Mouse (Mus musculus) induced T-regulatory cell, adult 2 months (primary cell): ENCODE results near the gene Slc39a1.
A peak's percentile ranks its signal among the peaks of the same experiment; 100 is the strongest.

Source experiments
- DNase-seq: peaks from one replicate; pipeline ENCODE4 v3.0.0-alpha.2; 2012; ENCODE audit warnings: low read depth

Slc39a1 gene

GRCm38 (mm10) chr3:90247960-90248745, at the start of gene Slc39a1:
TSS of gene Slc39a1 (plus strand) at chr3:90248172.
- peak; percentile 96 for DNase-seq

GRCm38 (mm10) chr3:90202884-90203283, 45.1 kb upstream of the Slc39a1 start:
- no peak for DNase-seq

GRCm38 (mm10) chr3:90203619-90204018, 44.4 kb upstream of the Slc39a1 start:
- no peak for DNase-seq

GRCm38 (mm10) chr3:90204582-90204981, 43.4 kb upstream of the Slc39a1 start:
- DNase-seq: no peak

GRCm38 (mm10) chr3:90208662-90209061, 39.3 kb upstream of the Slc39a1 start:
- DNase-seq: no peak

- no peak for DNase-seq
Observed at GRCm38 (mm10) chr3:90209908-90210566, 37.9 kb upstream of the Slc39a1 start.

- peak; percentile 53 for DNase-seq
Observed at GRCm38 (mm10) chr3:90211475-90212398, 36.2 kb upstream of the Slc39a1 start.

GRCm38 (mm10) chr3:90212723-90213122, 35.2 kb upstream of the Slc39a1 start:
- DNase-seq: peak; percentile 34

GRCm38 (mm10) chr3:90213377-90213866, 34.5 kb upstream of the Slc39a1 start, which contains the start of the genes Rps27 and Rab13:
TSS of gene Rps27 (minus strand) at chr3:90213651.
TSS of gene Rab13 (plus strand) at chr3:90213695.
- DNase-seq: peak; percentile 97

GRCm38 (mm10) chr3:90213956-90214684, 33.9 kb upstream of the Slc39a1 start:
- no peak for DNase-seq

- peak; percentile 50 for DNase-seq
Observed at GRCm38 (mm10) chr3:90215825-90216380, 32.1 kb upstream of the Slc39a1 start.

GRCm38 (mm10) chr3:90220088-90220487, 27.9 kb upstream of the Slc39a1 start:
- peak; percentile 83 for DNase-seq

- no peak for DNase-seq
Observed at GRCm38 (mm10) chr3:90220531-90220951, 27.4 kb upstream of the Slc39a1 start.

GRCm38 (mm10) chr3:90221123-90221522, 26.8 kb upstream of the Slc39a1 start:
- DNase-seq: no peak

- DNase-seq: no peak
Observed at GRCm38 (mm10) chr3:90222455-90222854, 25.5 kb upstream of the Slc39a1 start.

GRCm38 (mm10) chr3:90222941-90223340, 25.0 kb upstream of the Slc39a1 start:
- no peak for DNase-seq

GRCm38 (mm10) chr3:90224331-90224730, 23.6 kb upstream of the Slc39a1 start:
- no peak for DNase-seq

GRCm38 (mm10) chr3:90231075-90231474, 16.9 kb upstream of the Slc39a1 start:
- DNase-seq: no peak

GRCm38 (mm10) chr3:90231507-90232333, 16.3 kb upstream of the Slc39a1 start, which contains the start of gene Jtb:
TSS of gene Jtb (plus strand) at chr3:90231597.
- DNase-seq: peak; percentile 95

GRCm38 (mm10) chr3:90241251-90241650, 6.7 kb upstream of the Slc39a1 start:
- no peak for DNase-seq
